Mouse (Mus musculus) embryonic facial prominence, embryonic 14.5 days (tissue): Measurements from ENCODE around the gene Nadk2. TPM values are rescaled to one million over a fixed set of nuclear protein-coding genes. Genes with fewer than 3 reads are reported as not detected.

Experiments used
- ATAC-seq: fragments of 200-750 bp; cut with Nextera tagmentation; 2 replicates; pipeline ENCODE4 v1.8.0; 2017; ENCODE audit warnings: low read depth, moderate number of reproducible peaks, moderate TSS enrichment
- DNase-seq: peaks from one replicate; pipeline ENCODE4 v3.0.0-alpha.2; 2015; ENCODE audit warnings: low spot score
- H3K27ac ChIP-seq: fragments of 300-500 bp; sonication (generic); replicated peaks from 2 replicates; pipeline ENCODE4 v1.5.1; 2014; ENCODE audit warnings: low read depth, mild to moderate bottlenecking, low read length, moderate library complexity
- H3K27me3 ChIP-seq: fragments of 300-500 bp; sonication (generic); replicated peaks from 2 replicates; pipeline ENCODE4 v1.6.1; 2014; ENCODE audit warnings: low read length; ENCODE audit not compliant: control insufficient read depth, insufficient read depth
- H3K36me3 ChIP-seq: fragments of 300-500 bp; sonication (generic); 2 replicates; pipeline ENCODE4 v1.6.1; 2014; ENCODE audit warnings: low read length, mixed read lengths; ENCODE audit not compliant: control insufficient read depth, insufficient read depth
- H3K4me1 ChIP-seq: fragments of 300-500 bp; sonication (generic); 2 replicates; pipeline ENCODE4 v1.6.1; 2014; ENCODE audit warnings: antibody characterized with exemption, low read length; ENCODE audit not compliant: control insufficient read depth, insufficient read depth
- H3K4me2 ChIP-seq: fragments of 300-500 bp; sonication (generic); 2 replicates; pipeline ENCODE4 v1.6.1; 2014; ENCODE audit warnings: low read depth, mild to moderate bottlenecking, low read length, moderate library complexity, mixed read lengths
- H3K4me3 ChIP-seq: fragments of 300-500 bp; sonication (generic); 2 replicates; pipeline ENCODE4 v1.5.1; 2014; ENCODE audit warnings: low read depth, mild to moderate bottlenecking, low read length
- H3K9ac ChIP-seq: fragments of 300-500 bp; sonication (generic); 2 replicates; pipeline ENCODE4 v1.6.1; 2014; ENCODE audit warnings: low read depth, mild to moderate bottlenecking, low read length, moderate library complexity, mixed read lengths
- H3K9me3 ChIP-seq: fragments of 300-500 bp; sonication (generic); 2 replicates; pipeline ENCODE4 v1.6.1; 2016; ENCODE audit warnings: low read length; ENCODE audit not compliant: control insufficient read depth
- WGBS: fragments of 180-500 bp; shearing (Covaris S2); extraction: QIAGEN DNeasy Blood & Tissue Kit; methylation state at CpG from one replicate; pipeline ENCODE4 v1.1.7; 2014; 5-methylcytosine and 5-hydroxymethylcytosine counted together
- polyA plus RNA-seq: library from polyadenylated mRNA; unstranded; fragments of >200 nt; fragmentation: Nextera tagmentation; extraction: Ambion mirVana; gene quantifications from 2 replicates; pipeline ENCODE4 v1.2.1, GENCODE M21; 2014

Gene Nadk2
- polyA plus RNA-seq: 26.6 and 29.7 TPM in 2 replicates

DNA sequence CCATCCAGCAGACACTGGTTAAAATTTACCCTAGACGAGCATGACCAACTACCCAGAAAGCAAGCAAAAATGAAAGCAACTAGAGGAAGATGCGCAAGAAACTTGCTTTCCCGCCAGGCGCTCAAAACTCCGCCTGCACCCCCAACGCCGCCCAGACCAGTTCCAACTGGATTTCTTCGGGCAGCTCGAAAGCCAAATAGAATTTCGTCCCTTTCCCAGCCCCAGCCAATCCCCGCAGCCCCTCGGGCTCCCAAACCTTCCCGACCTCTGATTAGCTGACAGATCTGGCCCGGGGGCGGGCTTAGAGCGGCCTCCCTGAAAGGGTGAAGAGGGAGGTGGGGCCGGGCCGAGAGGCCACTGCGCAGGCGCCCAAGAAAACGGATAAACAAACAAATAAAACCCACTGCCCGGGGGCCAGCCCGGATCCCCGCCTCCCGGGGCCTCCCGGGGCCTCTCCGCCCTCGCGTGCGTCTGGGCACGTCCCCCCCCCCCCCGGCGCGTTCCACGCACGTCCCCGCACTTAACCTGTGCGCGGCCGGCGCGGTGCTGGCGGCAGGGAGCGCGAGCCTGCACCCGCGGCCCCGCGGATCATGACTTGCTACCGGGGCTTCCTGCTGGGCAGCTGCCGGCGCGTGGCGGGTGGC, at the start of gene Nadk2:
Gene Nadk2, plus strand, starts transcription at position 349 of the 644 bp plus-strand sequence.
- Histone ChIP-seq H3K27me3 (no peaks in the 10 kb centered on the region), H3K27ac (peak within 1 kb of the TSS; percentile 93), H3K9ac (peak within 1 kb of the TSS; percentile 95), H3K9me3 (no peaks in the 10 kb centered on the region), H3K4me1 (peaks cover 21% of the 10 kb centered on the region), H3K4me2 (peak within 1 kb of the TSS; percentile 76), H3K4me3 (peak within 1 kb of the TSS; percentile 88), H3K36me3 (no peaks in the 10 kb centered on the region)
- peak; percentile 99 for ATAC-seq
- peak; percentile 100 for DNase-seq
- 1% methylated on average over 21 of the region's 54 CpGs for WGBS

DNA sequence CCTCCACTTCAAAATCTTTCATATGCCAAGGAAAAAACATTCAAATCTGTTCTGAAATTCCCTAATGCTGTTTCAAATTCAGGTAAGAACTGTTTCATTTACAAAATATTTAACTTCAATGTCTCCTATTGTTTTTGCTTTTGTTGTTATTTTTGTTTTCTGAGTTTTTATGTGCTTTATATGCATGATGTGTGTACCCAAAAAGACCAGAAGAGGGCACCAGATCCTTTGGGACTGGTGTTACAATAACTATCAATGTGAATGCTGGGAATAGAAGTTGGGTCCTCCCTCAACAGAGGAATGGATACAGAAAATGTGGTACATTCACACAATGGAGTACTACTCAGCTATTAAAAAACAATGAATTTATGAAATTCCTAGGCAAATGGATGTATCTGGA, 15.4 kb upstream of the Nadk2 start:
- H3K9ac ChIP-seq: no peak overlapping the region
- no peak overlapping the region for H3K4me2 ChIP-seq
- no peaks in the 10 kb centered on the region for H3K9me3 ChIP-seq
- H3K4me1 ChIP-seq: no peaks in the 10 kb centered on the region
- H3K36me3 ChIP-seq: no peaks in the 10 kb centered on the region
- H3K4me3 ChIP-seq: no peak overlapping the region
- ATAC-seq (no peak), DNase-seq (no peak)
- H3K27me3 ChIP-seq: no peaks in the 10 kb centered on the region
- no peak overlapping the region for H3K27ac ChIP-seq

DNA sequence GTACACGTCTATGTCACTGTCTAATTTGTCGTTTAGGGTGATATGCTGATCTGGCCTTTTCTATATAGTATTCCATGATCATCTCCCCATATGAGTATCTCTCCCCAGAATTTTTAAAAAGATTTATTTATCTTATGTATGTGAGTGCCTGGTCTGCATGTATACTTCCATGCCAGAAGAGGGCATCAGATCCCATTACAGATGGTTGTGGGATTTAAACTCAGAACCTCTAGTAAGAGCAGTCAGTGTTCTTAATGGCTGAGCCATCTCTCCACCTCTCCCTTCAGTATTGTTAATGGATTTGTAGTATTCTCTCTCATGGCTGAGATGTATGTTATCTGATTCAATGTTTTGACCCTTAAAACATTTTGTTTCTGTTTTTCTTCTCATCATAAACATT, 11.2 kb upstream of the Nadk2 start:
- no peaks in the 10 kb centered on the region for H3K4me1 ChIP-seq
- no peaks in the 10 kb centered on the region for H3K36me3 ChIP-seq
- no peak overlapping the region for H3K27ac ChIP-seq
- H3K9ac ChIP-seq: no peak overlapping the region
- H3K4me2 ChIP-seq: no peak overlapping the region
- H3K27me3 ChIP-seq: no peaks in the 10 kb centered on the region
- WGBS: 84% methylated on average over 2 of the region's 2 CpGs
- DNase-seq (no peak), ATAC-seq (no peak)
- no peaks in the 10 kb centered on the region for H3K9me3 ChIP-seq
- no peak overlapping the region for H3K4me3 ChIP-seq

DNA sequence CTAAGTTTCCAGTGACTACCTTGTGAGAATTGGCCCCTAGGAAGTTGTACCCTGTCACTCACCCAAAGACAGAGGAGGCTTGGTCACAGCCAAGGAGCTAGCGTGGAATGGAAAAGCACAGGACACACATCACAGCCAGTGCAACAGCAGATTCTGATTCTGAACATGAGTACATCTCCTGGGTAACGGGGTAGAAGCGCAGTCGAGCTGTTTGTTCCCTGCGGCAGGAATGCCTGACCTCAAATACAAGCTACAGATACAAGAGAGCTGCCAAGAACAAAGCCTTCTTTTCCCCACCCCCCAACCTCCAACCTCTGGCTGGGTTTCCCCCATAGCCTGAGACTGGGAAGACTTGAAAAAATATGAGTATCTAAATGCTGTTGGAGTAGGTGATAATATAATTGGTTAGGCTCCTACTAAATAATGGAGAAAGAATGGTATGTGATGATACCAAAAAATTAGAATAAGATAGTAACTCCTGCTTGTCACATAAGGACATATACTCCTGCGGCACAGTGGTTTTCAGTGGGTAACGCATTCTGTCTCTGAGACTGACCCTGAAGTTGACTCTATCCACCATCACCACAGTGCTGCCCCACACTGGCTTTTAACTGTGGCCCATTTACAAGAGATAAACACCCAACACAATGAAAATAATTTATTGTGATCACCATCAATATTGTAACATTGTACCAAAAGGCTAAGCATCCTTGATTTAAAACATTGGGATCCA, 9.7 kb upstream of the Nadk2 start:
- Histone ChIP-seq H3K27ac (no peak overlapping the region), H3K9me3 (no peaks in the 10 kb centered on the region), H3K9ac (no peak overlapping the region), H3K36me3 (no peaks in the 10 kb centered on the region), H3K4me3 (no peak overlapping the region), H3K27me3 (no peaks in the 10 kb centered on the region), H3K4me2 (no peak overlapping the region), H3K4me1 (no peaks in the 10 kb centered on the region)
- WGBS: 62% methylated on average over 7 of the region's 7 CpGs
- DNase-seq: no peak
- ATAC-seq: no peak

DNA sequence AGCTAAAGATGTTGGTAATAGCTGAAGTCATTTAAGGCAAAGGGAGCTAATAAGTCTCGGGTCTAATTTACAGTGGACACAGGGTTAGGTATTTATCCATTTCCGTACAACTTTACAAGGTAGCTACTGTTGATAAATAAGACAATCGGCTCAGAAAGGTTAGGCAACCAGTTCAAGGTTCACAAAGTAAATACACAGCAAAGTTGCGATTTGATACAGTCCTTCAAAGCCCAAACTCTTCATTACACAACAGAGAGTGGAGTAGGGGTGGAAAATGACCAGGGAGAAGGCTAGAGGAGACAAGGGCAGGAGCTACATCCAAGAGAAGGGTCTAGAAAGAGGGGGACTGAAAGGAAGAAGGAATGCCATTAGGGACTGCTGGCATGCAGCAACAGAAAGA, 2.2 kb upstream of the Nadk2 start:
- Histone ChIP-seq H3K4me3 (no peak overlapping the region), H3K9me3 (no peaks in the 10 kb centered on the region), H3K4me2 (no peak overlapping the region), H3K27me3 (no peaks in the 10 kb centered on the region), H3K9ac (no peak overlapping the region), H3K4me1 (peaks cover 16% of the 10 kb centered on the region), H3K36me3 (no peaks in the 10 kb centered on the region), H3K27ac (no peak overlapping the region)
- WGBS: 90% methylated on average over 4 of the region's 4 CpGs
- no peak for DNase-seq
- no peak for ATAC-seq

DNA sequence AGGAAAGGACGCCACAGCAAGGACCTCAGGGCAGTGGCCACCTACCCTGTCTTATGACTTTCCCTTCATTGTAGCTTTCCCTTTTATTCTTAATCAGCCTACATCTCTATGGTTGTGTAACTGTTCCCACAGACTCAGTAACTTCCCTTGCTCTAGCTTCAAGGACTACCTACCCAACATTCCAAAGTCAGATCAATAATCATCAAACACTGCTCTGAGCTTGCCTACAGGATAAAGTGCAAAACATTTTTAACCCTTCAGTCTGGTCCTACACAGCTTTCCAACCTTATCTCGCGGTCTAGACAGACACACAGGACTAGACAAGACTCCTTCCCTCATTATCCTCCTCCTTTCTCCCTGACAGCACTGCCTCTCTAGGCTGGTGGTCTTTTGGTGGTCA, 707 bp upstream of the Nadk2 start:
- no peaks in the 10 kb centered on the region for H3K27me3 ChIP-seq
- H3K4me2 ChIP-seq: peak overlapping the region; percentile 76
- ATAC-seq (no peak), DNase-seq (no peak)
- H3K4me3 ChIP-seq: peak overlapping the region; percentile 88
- H3K27ac ChIP-seq: peak overlapping the region; percentile 85
- no peaks in the 10 kb centered on the region for H3K36me3 ChIP-seq
- peak overlapping the region; percentile 73 for H3K9ac ChIP-seq
- WGBS: 6% methylated on average over 3 of the region's 3 CpGs
- H3K9me3 ChIP-seq: no peaks in the 10 kb centered on the region
- peaks cover 21% of the 10 kb centered on the region for H3K4me1 ChIP-seq

DNA sequence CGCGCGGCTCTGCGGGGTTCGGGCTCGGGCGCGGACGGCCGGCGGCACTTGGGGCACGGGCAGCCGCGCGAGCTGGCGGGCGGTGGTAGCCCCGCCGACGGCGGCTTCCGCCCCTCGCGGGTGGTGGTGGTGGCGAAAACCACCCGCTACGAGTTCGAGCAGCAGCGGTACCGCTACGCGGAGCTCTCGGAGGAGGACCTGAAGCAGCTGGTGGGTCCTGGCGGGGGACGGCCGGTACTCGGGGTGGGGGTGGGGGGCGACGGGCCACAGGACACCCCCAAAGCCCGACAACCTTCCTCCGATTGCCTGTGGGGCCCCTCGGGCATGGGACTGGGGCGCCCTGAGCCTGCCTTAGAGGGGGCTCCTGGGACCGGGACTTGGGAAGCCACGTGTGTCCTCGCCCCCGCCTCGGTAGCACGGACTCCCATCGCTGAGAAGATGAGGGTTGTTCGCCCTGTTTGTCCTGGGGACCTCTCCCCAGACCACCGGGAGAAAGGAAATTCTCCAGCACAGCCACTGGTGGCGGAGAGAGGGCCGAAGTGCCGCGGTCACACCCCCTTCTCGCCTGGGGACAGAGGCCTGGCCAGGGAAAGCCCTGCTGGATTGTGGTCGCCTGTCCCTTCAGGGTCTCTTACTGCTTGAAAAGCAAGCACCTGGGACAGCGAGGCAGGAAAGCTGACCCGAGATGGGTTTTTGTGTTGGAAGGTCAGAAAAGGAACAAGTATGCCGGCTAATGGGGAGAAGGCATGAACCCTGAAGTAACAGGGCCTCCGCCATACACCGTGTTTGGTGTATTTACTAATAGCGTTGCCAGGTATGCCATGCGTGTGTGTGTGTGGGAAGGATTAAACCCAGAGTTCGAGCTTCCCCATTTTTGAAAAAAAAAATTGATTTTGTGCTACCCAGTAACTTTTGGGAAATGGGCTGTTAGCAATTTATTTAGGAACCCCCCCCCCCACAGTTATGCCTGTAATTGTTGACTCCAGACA, 790 bp downstream of the Nadk2 start:
- Histone ChIP-seq H3K9me3 (no peaks in the 10 kb centered on the region), H3K4me1 (peaks cover 21% of the 10 kb centered on the region), H3K36me3 (no peaks in the 10 kb centered on the region), H3K27ac (peak overlapping the region; percentile 93), H3K9ac (peak overlapping the region; percentile 95), H3K27me3 (no peaks in the 10 kb centered on the region), H3K4me3 (peak overlapping the region; percentile 88), H3K4me2 (peak overlapping the region; percentile 76)
- ATAC-seq: peak; percentile 3; the same call in 1 of the 2 replicates
- 1% methylated on average over 18 of the region's 66 CpGs for WGBS
- DNase-seq: peak; percentile 45

DNA sequence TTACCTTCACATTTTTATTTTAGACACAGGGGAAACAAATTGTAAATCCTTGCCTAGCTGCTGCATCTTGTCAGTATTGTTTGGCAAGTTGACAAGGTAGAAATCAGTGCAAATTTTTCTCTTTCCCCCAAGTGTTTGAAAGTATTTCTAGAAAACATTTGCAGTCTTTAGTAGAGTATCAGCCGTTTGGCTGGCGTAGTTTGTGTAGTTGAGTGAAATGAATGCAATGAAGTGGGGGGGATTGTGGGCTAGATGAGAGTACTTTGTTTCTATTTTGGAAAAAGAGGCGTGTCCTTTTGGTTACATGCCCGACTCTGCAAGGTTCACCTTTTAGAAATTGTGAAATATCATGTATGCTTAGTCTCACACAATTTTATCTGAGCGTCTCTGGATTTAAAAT, 1.6 kb downstream of the Nadk2 start:
- Histone ChIP-seq H3K36me3 (no peaks in the 10 kb centered on the region), H3K4me3 (peak overlapping the region; percentile 88), H3K9me3 (no peaks in the 10 kb centered on the region), H3K9ac (peak overlapping the region; percentile 95), H3K4me2 (peak overlapping the region; percentile 76), H3K4me1 (peaks cover 21% of the 10 kb centered on the region), H3K27me3 (no peaks in the 10 kb centered on the region), H3K27ac (peak overlapping the region; percentile 93)
- ATAC-seq (no peak), DNase-seq (peak; percentile 63)
- 19% methylated on average over 5 of the region's 5 CpGs for WGBS
